Mouse (Mus musculus) liver, embryonic 16.5 days (tissue): ENCODE measurements around the gene Rps8. TPM values are rescaled to one million over a fixed set of nuclear protein-coding genes. Genes with fewer than 3 reads are reported as not detected.
"Not testable (repeated sequence)": the region's sequence is repeated elsewhere in the genome, so short reads cannot be mapped to it uniquely, and the experiment has no call there.

Experiments
- ATAC-seq: fragments of 200-750 bp; cut with Nextera tagmentation; 2 replicates; pipeline ENCODE4 v1.8.0; 2017; ENCODE audit warnings: low read depth, mild to moderate bottlenecking, moderate number of reproducible peaks, moderate library complexity
- H3K27ac ChIP-seq: fragments of 300-500 bp; sonication (generic); 2 replicates; pipeline ENCODE4 v1.5.1; 2014; ENCODE audit warnings: mild to moderate bottlenecking, low read length
- H3K27me3 ChIP-seq: fragments of 300-500 bp; sonication (generic); 2 replicates; pipeline ENCODE4 v1.6.1; 2014; ENCODE audit warnings: low read depth, low read length, mixed read lengths; ENCODE audit not compliant: control insufficient read depth, insufficient read depth
- H3K36me3 ChIP-seq: fragments of 300-500 bp; sonication (generic); 2 replicates; pipeline ENCODE4 v1.6.1; 2014; ENCODE audit warnings: mild to moderate bottlenecking; ENCODE audit not compliant: control insufficient read depth, insufficient read depth
- H3K4me1 ChIP-seq: fragments of 300-500 bp; sonication (generic); 2 replicates; pipeline ENCODE4 v1.6.1; 2014; ENCODE audit warnings: low read depth, low read length, mixed read lengths; ENCODE audit not compliant: control insufficient read depth
- H3K4me2 ChIP-seq: fragments of 300-500 bp; sonication (generic); 2 replicates; pipeline ENCODE4 v1.6.1; 2014; ENCODE audit warnings: low read depth, low read length, mixed read lengths
- H3K4me3 ChIP-seq: fragments of 300-500 bp; sonication (generic); 2 replicates; pipeline ENCODE4 v1.5.1; 2014; ENCODE audit warnings: low read depth, mild to moderate bottlenecking, low read length
- H3K9ac ChIP-seq: fragments of 300-500 bp; sonication (generic); 2 replicates; pipeline ENCODE4 v1.6.1; 2014; ENCODE audit warnings: low read depth, low read length
- H3K9me3 ChIP-seq: fragments of 300-500 bp; sonication (generic); replicated peaks from 2 replicates; pipeline ENCODE4 v1.6.1; 2016; ENCODE audit warnings: low read length; ENCODE audit not compliant: control insufficient read depth
- WGBS: fragments of 180-500 bp; shearing (Covaris S2); extraction: QIAGEN DNeasy Blood & Tissue Kit; methylation state at CpG from one replicate; pipeline ENCODE4 v1.1.7; 2014; ENCODE audit not compliant: insufficient replicate concordance; 5-methylcytosine and 5-hydroxymethylcytosine counted together
- polyA plus RNA-seq: library from polyadenylated mRNA; unstranded; fragments of >200 nt; fragmentation: Nextera tagmentation; extraction: Ambion mirVana; gene quantifications from 2 replicates; pipeline ENCODE4 v1.2.1, GENCODE M21; 2015

Gene Rps8
- polyA plus RNA-seq, 1 experiment from 2014 or later: 514 TPM

DNA sequence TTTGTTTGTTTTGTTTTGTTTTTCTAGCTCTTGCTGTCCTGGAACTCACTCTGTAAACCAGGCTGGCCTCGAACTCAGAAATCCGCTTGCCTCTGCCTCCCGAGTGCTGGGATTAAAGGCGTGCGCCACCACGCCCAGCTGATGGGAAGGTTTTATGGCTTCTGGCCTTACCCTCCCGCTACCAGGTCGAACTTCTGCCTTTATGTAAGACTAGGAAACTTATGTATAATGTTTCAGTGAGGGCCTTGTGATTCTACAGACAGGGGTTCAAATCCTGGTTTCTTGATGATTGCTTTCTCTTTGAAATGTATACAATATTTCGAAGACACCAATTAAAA lies 26.7 kb upstream of the Rps8 start:
- WGBS: 9% methylated on average over 9 of the region's 9 CpGs
- H3K9me3 ChIP-seq, H3K4me1 ChIP-seq, H3K27me3 ChIP-seq: not testable (repeated sequence)
- Histone ChIP-seq H3K4me2 (peak overlapping the region; percentile 65), H3K36me3 (peaks cover 16% of the 10 kb centered on the region), H3K9ac (peak overlapping the region; percentile 50), H3K4me3 (peak overlapping the region; percentile 76), H3K27ac (peak overlapping the region; percentile 24; the same call in 1 of the 2 replicates)
- ATAC-seq: peak; percentile 57

- Histone ChIP-seq H3K4me3 (peak within 1 kb of the TSS; percentile 76), H3K36me3 (peaks cover 22% of the 10 kb centered on the region), H3K9me3 (no peaks in the 10 kb centered on the region), H3K4me2 (peak within 1 kb of the TSS; percentile 65), H3K27me3 (no peaks in the 10 kb centered on the region), H3K9ac (peak within 1 kb of the TSS; percentile 70), H3K27ac (peak within 1 kb of the TSS; percentile 69), H3K4me1 (peaks cover 8% of the 10 kb centered on the region)
- ATAC-seq: peak; percentile 99
- under 1% methylated on average over 42 of the region's 42 CpGs for WGBS
These were observed 26.1 kb upstream of the Rps8 start, which contains the start of gene Kif2c for GRCm38 (mm10) chr4:117181863-117182758. Gene Kif2c, minus strand, starts transcription at chr4:117182639.

DNA sequence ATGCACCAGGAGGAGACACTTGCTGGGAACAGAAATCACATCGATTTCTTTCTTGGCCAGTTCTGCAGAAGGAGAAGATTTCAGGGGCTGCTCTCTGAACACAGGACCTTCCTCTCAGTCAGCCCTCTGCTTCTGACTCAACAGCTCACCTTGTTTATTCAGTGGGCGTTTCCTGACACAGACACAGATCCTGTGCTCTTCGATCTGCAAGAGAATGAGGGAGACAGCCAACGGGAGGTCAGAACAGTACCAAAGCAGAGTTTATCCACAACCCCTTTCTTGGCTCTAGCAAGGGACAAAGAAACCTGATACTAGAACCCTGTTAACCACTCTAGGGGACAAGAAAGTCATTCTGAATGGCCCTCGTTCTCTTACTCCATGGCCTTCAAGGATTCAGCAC lies 13.9 kb upstream of the Rps8 start:
- Histone ChIP-seq H3K27me3 (no peaks in the 10 kb centered on the region), H3K4me2 (no peak overlapping the region), H3K4me3 (no peak overlapping the region), H3K9me3 (no peaks in the 10 kb centered on the region), H3K36me3 (peaks cover 87% of the 10 kb centered on the region), H3K9ac (no peak overlapping the region), H3K4me1 (no peaks in the 10 kb centered on the region), H3K27ac (no peak overlapping the region)
- ATAC-seq: no peak
- WGBS: 75% methylated on average over 5 of the region's 5 CpGs

DNA sequence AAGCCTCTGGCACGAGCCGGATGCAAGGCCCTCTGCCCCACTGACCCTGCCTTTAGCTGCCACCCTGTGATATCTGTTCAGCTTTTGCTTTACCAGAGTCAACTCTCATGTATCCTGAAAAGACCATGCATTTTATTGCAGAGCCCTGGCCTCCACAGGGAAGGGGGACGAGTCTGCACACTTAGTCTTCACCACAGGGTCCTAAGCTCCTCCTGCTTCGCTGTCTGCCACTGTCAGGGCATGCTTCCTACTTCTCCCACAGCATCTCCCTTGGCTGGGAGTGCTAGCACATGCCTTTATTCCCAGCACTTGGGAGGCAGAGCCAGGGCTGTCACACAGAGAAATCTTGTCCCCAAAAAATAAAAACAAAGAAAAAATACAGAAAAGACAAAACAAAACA lies 5.1 kb upstream of the Rps8 start:
- H3K4me1 ChIP-seq: no peaks in the 10 kb centered on the region
- WGBS: 76% methylated on average over 4 of the region's 4 CpGs
- H3K27ac ChIP-seq: no peak overlapping the region
- no peak overlapping the region for H3K9ac ChIP-seq
- no peak overlapping the region for H3K4me3 ChIP-seq
- H3K27me3 ChIP-seq: no peaks in the 10 kb centered on the region
- H3K9me3 ChIP-seq: no peaks in the 10 kb centered on the region
- peaks cover 50% of the 10 kb centered on the region for H3K36me3 ChIP-seq
- no peak for ATAC-seq
- no peak overlapping the region for H3K4me2 ChIP-seq

DNA sequence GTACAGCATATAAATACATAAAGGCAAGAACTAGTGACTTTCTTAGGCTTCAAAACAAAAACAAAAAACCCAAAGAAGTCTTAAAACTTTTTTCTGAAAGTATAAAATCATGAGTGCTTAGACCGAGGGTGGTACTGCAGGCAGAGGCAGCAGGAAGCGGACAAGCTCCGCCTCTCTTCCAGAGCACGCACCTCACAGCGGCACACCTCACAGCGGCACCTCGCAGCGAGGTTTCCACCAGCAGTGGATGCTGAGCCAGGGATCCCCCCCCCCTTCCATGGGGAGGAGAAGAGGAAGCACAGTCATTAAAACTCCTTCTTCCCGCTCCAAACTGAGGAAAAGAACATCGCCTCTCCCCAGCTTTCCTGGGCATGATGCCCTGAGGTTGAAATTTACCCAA lies 3.6 kb upstream of the Rps8 start:
- no peak overlapping the region for H3K9ac ChIP-seq
- H3K4me3 ChIP-seq: no peak overlapping the region
- no peak overlapping the region for H3K4me2 ChIP-seq
- no peak overlapping the region for H3K27ac ChIP-seq
- H3K4me1 ChIP-seq: peaks cover 2% of the 10 kb centered on the region; the same call in 1 of the 2 replicates
- ATAC-seq: no peak
- H3K27me3 ChIP-seq: no peaks in the 10 kb centered on the region
- peaks cover 35% of the 10 kb centered on the region for H3K36me3 ChIP-seq
- no peaks in the 10 kb centered on the region for H3K9me3 ChIP-seq
- 85% methylated on average over 10 of the region's 10 CpGs for WGBS

GRCm38 (mm10) chr4:117156372-117156771 lies 329 bp upstream of the Rps8 start:
- peaks cover 34% of the 10 kb centered on the region for H3K36me3 ChIP-seq
- ATAC-seq: no peak
- no peaks in the 10 kb centered on the region for H3K27me3 ChIP-seq
- H3K9ac ChIP-seq: peak overlapping the region; percentile 88
- peak overlapping the region; percentile 92 for H3K4me3 ChIP-seq
- no peaks in the 10 kb centered on the region for H3K9me3 ChIP-seq
- peaks cover 21% of the 10 kb centered on the region for H3K4me1 ChIP-seq
- peak overlapping the region; percentile 82 for H3K4me2 ChIP-seq
- peak overlapping the region; percentile 81 for H3K27ac ChIP-seq
- 21% methylated on average over 6 of the region's 6 CpGs for WGBS

DNA sequence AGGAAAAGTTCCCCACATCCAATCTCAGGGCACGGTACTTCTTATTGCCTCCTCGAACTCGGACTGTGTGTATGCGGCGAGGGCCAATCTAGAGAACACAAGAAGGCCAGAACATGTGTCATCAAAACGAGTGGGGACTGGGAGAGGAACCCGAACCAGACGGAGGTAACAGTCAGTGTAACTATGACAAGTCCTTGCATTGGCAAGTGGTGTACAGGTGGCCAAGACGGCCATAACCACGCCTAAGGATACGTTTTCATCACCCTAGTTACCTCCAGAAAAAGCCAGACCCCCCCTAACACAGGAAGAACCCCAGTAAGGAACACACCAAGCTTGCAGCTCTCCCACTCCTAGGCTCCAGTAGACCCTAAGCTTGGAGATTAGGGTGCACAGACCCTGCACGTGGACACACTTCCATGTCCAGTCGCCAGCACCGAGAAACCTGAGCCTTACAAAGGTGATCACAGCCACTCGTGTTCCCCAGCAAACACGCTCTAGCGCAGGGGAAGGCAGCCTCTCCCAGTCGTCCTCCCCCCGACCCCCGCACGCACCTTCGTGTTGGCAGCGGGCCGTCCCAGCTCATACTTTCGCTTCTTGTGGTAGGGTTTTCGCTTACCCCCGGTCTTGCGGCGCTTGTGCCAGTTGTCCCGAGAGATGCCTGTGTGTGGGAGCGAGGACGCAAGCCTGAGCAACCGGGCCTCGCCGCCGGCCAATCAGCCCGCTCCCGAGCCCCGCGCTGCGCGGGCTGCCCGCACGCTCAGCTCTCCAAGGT lies 837 bp downstream of the Rps8 start:
- ATAC-seq: peak; percentile 5; the same call in 1 of the 2 replicates
- peaks cover 21% of the 10 kb centered on the region for H3K4me1 ChIP-seq
- H3K36me3 ChIP-seq: peaks cover 42% of the 10 kb centered on the region
- 2% methylated on average over 44 of the region's 44 CpGs for WGBS
- peak overlapping the region; percentile 92 for H3K4me3 ChIP-seq
- peak overlapping the region; percentile 81 for H3K27ac ChIP-seq
- no peaks in the 10 kb centered on the region for H3K27me3 ChIP-seq
- H3K4me2 ChIP-seq: peak overlapping the region; percentile 82
- H3K9ac ChIP-seq: peak overlapping the region; percentile 88
- no peaks in the 10 kb centered on the region for H3K9me3 ChIP-seq

DNA sequence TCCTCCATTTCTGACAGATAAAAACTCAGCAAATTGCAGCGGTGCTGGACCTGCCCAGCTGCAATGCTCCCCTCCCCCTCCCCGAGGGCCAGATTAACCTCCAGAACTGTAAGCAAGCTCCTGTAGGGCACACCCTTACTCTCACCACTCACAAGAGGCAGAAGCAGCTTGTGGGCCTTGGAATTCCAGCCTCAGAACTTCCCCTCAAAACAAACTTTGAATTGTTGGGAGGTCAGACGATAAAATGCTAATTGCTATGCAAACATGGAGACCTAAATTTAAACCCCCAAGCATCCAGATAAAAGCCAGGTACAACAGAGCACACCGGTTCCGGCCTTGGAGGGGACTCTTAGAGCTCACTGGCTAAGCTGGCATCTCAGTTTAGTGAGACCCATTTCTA lies 3.3 kb downstream of the Rps8 start:
- H3K4me1 ChIP-seq: peaks cover 21% of the 10 kb centered on the region
- H3K27ac ChIP-seq: no peak overlapping the region
- no peaks in the 10 kb centered on the region for H3K27me3 ChIP-seq
- H3K36me3 ChIP-seq: peaks cover 37% of the 10 kb centered on the region
- no peak for ATAC-seq
- H3K9me3 ChIP-seq: no peaks in the 10 kb centered on the region
- WGBS: 54% methylated on average over 5 of the region's 5 CpGs
- H3K4me2 ChIP-seq: 0 out of 2 replicates have a peak overlapping the region, but pooled peaks have one; percentile 82
- H3K9ac ChIP-seq: no peak overlapping the region
- H3K4me3 ChIP-seq: no peak overlapping the region

GRCm38 (mm10) chr4:117151416-117151815 lies 4.6 kb downstream of the Rps8 start:
- H3K27ac ChIP-seq: no peak overlapping the region
- peaks cover 37% of the 10 kb centered on the region for H3K36me3 ChIP-seq
- 47% methylated on average over 1 of the region's 1 CpGs for WGBS
- no peaks in the 10 kb centered on the region for H3K9me3 ChIP-seq
- no peak overlapping the region for H3K4me3 ChIP-seq
- no peak for ATAC-seq
- H3K9ac ChIP-seq: no peak overlapping the region
- H3K27me3 ChIP-seq: no peaks in the 10 kb centered on the region
- H3K4me2 ChIP-seq: no peak overlapping the region
- H3K4me1 ChIP-seq: peaks cover 21% of the 10 kb centered on the region
